Mouse (Mus musculus) A20 (cell line): Measurements from ENCODE around the gene Fam83d.
"Not testable (repeated sequence)": the region's sequence is repeated elsewhere in the genome, so short reads cannot be mapped to it uniquely, and the experiment has no call there.

ENCODE experiments used
- DNase-seq: peaks from one replicate; pipeline ENCODE4 v3.0.0-alpha.2; 2011; ENCODE audit warnings: low read depth, low spot score

Fam83d gene

DNA sequence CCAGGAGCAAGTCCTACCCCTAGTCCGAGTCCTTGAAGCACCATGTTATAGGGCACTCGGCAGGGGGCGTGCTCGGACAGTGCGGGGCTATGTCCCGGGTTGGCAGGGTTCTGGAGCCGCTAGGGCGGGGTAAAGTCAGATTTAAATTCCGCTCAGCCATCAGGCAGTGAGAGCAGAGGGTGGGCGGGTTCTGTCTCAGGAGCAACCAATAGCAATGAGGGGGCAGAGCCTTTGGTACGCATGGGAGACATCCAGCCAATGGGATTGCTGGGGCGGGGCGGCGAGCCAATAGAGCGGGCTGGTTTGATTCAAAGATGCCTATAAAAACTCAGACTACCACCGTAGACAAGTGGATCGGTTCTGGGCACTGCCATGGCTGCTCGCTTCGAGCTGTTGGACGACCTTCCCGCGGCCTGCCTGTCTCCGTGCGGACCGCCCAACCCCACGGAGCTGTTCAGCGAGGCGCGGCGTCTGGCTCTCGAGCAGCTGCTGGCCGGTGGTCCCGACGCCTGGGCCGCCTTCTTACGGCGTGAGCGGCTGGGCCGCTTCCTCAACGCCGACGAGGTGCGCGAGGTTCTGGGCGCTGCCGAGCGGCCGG, at the start of gene Fam83d:
Fam83d (plus strand) TSS at position 352 of the 598 bp plus-strand sequence.
- peak; percentile 99 for DNase-seq

GRCm38 (mm10) chr2:158718816-158719549, 48.9 kb upstream of the Fam83d start:
- peak; percentile 86 for DNase-seq

DNA sequence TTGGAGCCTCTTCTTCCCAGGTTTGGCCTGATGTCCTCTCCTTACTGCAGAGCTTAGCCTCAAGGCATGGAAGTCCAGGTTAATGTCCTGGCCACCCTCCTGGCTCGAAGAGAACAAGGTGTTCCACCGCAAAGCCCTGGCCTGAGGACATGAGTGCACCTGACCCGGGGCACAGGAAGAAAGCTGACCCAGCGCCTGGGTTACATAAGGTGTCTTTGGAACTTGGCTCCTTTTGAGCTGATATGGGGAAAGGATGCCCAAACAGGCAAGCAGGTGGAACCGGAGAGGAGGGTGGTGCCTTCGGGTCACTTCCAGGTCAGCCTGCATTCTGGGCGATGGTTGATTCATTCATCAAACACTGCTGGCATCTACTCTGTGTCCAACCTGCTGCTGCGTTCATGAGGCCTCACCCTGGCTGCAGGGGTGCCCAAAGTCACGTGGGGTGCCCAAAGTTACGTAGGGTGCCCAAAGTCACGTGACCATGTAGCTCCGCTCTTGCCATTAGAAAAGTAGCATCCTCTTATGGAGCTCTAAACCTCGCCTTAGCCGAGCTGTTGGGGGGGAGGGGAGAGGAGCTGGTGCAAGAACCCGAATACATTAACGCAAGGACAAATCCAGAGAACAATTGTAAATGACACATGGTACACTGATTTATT, 47.0 kb upstream of the Fam83d start:
- DNase-seq, result no peak

- no peak for DNase-seq
Measured at GRCm38 (mm10) chr2:158721481-158721880, 46.4 kb upstream of the Fam83d start.

- DNase-seq, result peak; percentile 46
Measured at GRCm38 (mm10) chr2:158722135-158722534, 45.8 kb upstream of the Fam83d start.

GRCm38 (mm10) chr2:158722991-158723551, 44.8 kb upstream of the Fam83d start:
- peak; percentile 94 for DNase-seq

DNA sequence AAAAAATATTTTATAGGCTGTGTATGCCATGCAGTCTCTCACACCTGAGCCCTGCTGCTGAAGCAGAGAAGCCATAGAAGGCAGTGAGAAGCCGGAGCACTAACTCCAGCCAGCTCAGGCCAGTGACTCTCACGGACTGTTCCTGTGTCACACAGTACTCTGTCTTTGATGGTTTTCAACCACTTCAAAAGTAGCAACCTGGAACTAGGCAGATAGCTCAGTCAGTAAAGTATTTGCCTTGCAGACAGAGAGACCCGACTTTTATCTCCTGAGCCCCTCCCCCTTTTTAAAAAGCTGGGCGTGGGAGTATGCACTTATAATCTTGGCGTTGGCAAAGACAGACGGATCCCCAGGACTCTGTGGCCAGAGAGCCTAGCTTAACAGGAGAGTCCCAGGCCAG, 44.1 kb upstream of the Fam83d start:
- no peak for DNase-seq

GRCm38 (mm10) chr2:158726252-158726651, 41.6 kb upstream of the Fam83d start:
- peak; percentile 62 for DNase-seq

DNA sequence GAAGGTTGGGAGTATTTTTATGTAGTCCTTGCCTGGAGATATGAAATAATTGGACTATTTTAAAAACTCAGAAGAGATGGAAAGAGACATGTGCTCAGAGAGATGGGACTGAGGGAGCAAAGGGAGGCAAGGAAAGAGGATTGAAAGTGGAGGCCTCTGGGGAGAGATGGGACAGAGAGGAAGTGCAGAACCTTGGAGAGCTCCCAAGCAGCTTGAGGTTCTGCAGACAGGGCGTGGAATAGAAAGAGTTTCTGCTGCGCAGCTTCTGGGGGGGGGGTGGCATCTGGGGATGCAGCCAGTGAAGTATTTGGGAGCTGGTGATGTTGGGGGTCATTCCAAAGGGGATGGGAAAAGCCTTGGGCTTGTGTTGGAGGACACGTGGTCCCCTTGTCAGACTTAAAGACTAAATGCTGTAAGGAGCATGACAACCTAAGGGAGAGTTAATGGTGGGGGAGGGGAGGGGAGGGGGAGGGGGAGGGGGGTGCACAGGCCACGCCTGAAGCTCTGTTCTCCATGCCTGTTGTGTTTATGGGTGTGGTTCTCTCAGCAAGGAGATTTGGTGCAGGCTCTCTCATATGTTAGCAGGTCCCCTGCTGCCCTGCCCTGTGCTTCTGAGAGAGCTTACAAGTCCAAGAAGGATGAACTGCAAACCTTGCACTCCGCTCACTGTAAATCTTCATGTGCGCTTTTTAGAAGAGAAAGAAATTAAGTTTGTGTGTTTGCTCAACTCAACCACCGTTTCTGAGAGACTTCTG, 39.7 kb upstream of the Fam83d start:
- no peak for DNase-seq

- no peak for DNase-seq
Measured at GRCm38 (mm10) chr2:158730896-158731295, 37.0 kb upstream of the Fam83d start.

DNA sequence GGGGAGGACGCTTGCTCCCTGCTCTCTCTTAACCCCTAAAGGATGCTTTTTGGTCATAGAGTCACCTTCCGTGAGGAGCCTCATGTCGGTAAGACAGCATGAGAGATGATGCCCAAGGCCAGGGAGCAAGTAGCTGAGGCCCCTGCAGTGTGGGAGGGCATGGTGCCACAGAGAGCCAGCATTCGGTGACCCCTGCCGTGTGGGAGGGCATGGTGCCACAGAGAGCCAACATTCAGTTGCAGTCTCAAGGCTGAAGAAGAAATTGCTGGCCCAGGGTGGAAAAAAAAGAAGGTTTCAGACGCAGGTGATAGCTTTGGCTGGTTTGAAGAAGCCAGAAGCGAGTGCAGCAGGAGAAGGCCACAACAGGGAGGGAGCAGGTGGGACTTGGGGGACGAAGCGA, 35.4 kb upstream of the Fam83d start:
- DNase-seq, result no peak

GRCm38 (mm10) chr2:158733136-158733535, 34.8 kb upstream of the Fam83d start:
- no peak for DNase-seq

DNA sequence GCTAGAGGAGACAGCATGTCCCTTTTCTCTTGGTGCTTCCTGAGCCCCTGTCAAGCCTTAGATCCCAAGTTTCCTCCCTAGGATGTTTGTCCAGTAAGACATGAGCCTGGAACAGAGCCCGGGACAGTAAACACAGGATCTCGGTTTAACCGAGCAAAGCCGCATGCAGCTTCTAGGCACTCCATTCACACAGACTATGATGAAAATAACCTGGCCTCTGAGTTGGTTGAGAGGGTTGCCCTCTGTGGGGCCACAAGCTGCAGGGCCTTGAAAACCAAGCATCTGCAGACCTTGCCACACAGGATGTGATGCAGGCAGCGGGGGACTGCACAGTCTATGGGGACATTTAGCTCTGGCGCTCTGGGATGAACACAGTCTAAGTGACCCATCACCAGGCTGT, 34.0 kb upstream of the Fam83d start:
- DNase-seq, result peak; percentile 75

DNA sequence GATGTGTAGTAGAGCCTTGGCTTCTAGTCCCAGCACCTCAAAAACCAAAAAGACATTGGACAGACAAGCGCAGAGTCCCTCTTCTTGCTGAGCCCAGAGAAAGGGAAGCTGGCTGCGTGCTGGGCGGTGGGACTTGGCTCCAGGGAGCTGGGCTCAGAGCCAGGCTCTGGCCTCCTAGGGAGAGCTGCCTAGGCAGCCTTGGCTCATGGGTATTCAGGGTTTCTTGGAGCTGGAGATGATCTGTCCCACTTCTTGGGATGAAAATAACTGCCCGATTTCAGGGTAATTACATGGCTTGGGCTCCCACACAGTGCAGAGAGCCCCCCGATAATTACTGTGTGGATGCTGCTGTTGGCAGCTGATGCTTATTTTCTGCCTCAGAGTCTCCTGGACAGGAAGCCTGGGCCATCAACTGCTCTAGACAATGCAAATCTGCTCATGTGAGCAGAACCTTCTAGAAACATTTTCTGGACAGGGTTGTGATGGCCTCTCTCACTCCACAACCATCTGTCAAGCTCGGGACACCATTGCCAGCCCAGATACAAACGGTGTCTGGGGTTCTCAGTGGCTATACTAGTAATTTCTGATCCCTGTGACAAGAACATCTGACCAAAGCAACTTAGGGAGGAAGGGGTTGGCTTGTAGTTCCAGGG, 33.3 kb upstream of the Fam83d start:
- DNase-seq, result peak; percentile 72

GRCm38 (mm10) chr2:158735340-158735739, 32.6 kb upstream of the Fam83d start:
- peak; percentile 70 for DNase-seq

GRCm38 (mm10) chr2:158736247-158736646, 31.6 kb upstream of the Fam83d start:
- not testable (repeated sequence) for DNase-seq

- no peak for DNase-seq
Measured at GRCm38 (mm10) chr2:158738591-158738990, 29.3 kb upstream of the Fam83d start.

DNA sequence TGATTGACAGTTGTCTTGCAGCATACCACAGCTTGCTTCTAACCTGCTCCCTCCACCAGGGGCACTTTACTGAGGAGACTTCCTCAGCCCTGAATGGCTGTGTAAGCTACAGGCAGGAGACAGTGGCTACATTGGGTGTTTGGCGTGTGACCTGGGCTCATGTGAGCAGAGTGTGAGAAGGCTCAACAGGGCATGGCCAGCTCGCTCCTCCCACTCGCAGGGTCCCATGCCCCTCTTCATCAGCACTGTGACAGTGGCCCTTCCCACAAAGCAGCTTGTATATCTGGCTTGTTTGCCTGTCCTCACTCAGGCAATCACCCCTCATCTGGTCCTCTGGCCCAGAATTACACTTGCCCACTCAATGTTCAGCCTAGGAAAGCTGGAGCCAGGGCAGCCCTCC, 28.8 kb upstream of the Fam83d start:
- no peak for DNase-seq

GRCm38 (mm10) chr2:158741011-158741501, 26.8 kb upstream of the Fam83d start:
- no peak for DNase-seq

DNA sequence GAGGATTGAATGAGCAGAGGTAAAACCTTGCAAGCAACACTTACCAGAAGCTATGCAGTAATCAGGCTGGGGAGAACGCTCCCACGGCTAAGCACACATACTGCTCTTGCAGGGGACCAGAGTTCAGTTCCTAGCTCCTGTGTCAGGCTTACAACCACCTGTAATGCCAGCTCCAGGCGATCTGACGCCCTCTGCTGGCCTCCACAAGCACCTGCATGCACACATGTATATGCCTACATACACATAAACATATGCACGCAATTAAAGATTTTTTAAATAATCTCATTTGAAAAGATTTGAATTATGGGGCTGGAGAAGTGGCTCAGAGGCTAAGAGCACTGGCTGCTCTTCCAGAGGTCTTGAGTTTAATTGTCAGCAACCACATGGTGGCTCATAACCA, 25.5 kb upstream of the Fam83d start:
- no peak for DNase-seq

DNA sequence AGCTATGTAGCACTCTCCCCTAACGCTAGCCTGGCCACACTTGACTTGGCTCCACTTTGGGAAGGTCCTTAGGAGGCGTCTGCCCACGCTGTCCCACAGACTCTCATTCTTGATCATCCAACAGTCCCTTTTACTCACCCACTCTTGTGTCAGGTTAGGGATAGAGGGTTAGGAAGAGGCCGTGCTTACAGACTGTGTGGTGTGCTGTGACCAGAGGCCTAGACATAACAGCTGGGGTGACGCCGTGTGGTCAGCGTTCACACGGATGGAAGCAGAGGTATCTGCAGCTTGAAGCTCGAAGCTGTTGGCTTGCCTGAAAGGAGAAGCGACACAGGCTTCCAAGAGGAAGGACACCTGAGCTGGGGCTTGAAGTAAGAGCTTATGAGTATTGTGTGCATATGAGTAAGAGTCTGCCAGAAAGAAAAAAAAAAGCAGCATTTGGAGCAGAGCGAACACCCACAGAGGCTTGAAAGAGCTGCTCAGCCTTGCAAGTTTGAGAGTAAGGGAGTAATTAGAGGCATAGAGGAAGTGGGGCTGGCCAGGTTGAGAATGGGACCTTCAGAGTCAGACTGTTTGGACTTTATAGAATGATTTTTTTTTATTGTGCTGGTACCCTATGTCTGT, 24.3 kb upstream of the Fam83d start:
- DNase-seq, result peak; percentile 66
